Mouse (Mus musculus): ENCODE data around the gene Erf.

DNA sequence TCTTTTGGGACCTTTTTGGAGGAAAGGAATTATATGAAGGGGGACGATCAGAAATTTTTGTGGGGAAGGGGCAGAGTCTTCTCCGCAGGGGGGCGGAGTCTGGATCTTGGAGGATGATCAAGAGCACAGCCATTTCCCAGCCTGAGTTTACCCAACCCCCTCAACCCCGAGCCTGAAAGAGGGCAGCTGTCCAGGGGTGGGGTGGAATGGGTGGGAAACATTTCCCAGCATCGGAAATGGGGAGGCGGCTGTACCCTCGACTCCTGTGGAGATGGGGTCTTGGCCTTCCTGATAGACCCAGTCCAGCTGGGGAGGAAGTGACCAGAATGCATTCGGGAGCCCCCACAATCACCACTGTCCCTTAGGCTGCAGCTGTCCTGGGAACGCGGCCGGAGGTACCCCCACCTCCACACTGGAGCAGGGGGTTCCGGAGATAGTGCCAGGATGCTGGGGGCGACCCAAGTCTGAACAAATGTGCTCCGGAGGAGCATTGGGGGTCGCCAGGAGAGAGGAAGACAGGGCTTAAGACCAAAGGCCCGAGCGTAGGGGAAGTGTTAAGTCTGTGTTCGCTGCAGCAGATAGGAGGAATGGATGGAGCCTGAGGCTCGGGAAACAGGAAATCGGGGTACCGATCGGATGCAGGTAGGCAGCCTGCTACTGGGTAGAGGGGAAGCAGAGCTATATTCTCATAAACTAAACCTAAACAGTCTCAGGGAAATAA lies 670 bp upstream of the Erf start:
- TF ChIP-seq NANOG (IDR thresholded peaks at IDR 0.05; ENCODE audit: borderline replicate concordance, low read length): no peak
- no peak for TF ChIP-seq CTCF (conservative IDR thresholded peaks at IDR 0.05; ENCODE audit: low read length)
- TF ChIP-seq POU5F1 (IDR thresholded peaks at IDR 0.05; ENCODE audit: borderline replicate concordance, low read length): no peak

Measured in E14TG2a.4 (cell line).